Mouse (Mus musculus) activated CD4-positive, CD25-positive, alpha-beta regulatory T cell (primary cell): ENCODE results near the gene Nufip1. TPM values are rescaled to one million over a fixed set of nuclear protein-coding genes. Genes with fewer than 3 reads are reported as not detected.

Experiments
- polyA plus RNA-seq, 2 experiments: library from polyadenylated mRNA; unstranded; fragments of 100-300 nt; shearing (Covaris generic); gene quantifications; one replicate each; pipeline ENCODE4 v1.2.1; 2017

The Nufip1 gene
- 10 to 100 TPM in 1 of 2 experiments, 1 to 10 TPM in 1; 9.8 to 19.3 TPM for polyA plus RNA-seq

DNA sequence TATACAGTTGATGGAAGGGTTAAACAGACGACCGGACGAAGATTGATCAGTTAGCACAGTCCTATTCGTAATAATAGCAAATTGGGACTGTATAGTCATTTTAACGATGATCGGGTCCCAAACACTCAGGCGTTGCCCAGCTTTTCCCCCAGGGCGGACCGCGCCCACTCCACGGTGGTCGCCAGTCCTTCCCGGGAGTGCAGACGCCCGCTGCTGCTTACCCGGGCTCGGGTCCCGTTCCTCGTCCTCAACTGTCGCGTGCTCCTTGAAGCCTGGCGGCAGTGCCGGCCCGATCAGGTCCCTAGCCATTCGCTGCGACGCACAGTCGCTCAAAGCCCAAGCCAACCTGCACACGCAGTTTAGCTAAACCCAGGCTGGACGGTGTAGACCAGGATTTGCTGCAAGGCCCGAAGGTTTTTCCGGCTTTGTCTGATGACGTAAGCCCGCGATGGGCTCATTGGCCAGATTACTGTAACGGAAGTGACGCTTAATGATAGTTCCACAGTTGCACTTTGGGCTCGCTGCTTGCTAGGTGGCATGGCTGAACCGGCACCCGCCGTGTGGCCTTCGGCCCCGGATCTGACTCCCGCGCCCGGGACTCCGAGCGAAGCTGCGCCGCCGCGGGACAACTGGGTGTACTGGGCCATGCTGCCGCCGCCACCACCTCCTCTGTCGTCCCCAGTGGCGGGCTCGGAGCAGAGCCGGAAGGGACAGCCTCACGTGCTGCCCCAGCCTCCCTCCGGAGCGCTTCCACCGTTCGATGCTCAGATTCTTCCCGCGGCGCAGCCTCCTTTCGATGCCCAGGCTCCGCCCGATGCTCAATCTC lies at the start of gene Nufip1, which contains the start of gene Gpalpp1:
Gene Nufip1, plus strand, starts transcription at position 496 of the 826 bp plus-strand sequence.
Gene Gpalpp1, minus strand, starts transcription at position 365 of the 826 bp plus-strand sequence.

Other genes with a start within 250 kb of the Nufip1 start
- under 1 TPM; 0.34 to 0.58 TPM for gene Kctd4, start 155.9 kb upstream of the Nufip1 start, polyA plus RNA-seq
- 10 to 100 TPM; 45.0 to 57.0 TPM for gene Gtf2f2, start 100.0 kb upstream of the Nufip1 start, polyA plus RNA-seq
- gene Gpalpp1, start 131 bp upstream of the Nufip1 start, polyA plus RNA-seq: 10 to 100 TPM; 13.4 to 15.8 TPM